ENCODE assay signal across 20 mouse cellular contexts in the genomic region with DNA sequence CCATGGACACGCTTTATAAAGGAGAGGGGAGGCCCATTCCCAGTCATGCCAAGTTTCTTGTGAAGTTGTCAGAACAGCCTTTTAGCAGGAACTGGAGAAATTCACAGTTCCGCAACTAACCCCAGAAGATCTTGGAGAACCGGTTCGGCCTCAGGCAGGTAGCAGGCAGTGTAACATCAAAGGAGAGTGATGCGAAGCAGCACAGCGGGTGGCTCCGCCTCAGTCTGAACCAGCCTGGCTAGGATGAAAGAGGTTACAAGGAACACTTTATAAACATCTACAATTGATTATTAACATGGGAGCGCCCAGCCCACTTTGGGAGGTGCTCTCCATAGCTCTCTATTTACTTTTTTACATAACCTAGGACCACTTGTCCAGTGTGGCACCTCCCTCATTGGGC. TPM values are rescaled to one million over a fixed set of nuclear protein-coding genes. Genes with fewer than 3 reads are reported as not detected.
DNase-seq lines count a peak whose midpoint lies in the region; ATAC-seq lines count a peak whose summit lies in the region.
"Had no signal": no experiment of that assay in that cellular context is flagged by ENCODE, and none has a peak within 500 bp of the region (broad histone marks: within the 10 kb centered on the region; RNA-seq: fewer than 3 reads in every experiment).

No protein-coding gene starts in this region.

- 18% methylated on average over 8 of the region's 8 CpGs for WGBS in stomach, embryonic 16.5 days

- H3K9ac ChIP-seq in stomach, embryonic 16.5 days (ENCODE audit: low read length): no peak overlapping the region
- H3K9ac ChIP-seq: embryonic facial prominence, embryonic 13.5 days; limb, embryonic 13.5 days; liver, postnatal 0 days had no signal

- peak; percentile 17 for DNase-seq in kidney, postnatal 10 days
- DNase-seq in kidney, adult 9 months: no peak
- peak; percentile 4 for DNase-seq in ovary, postnatal 36 days (ENCODE audit: low spot score)
- DNase-seq in ovary, adult 18-20 months (ENCODE audit: low spot score): no peak
- DNase-seq in forelimb bud, embryonic 11.5 days (ENCODE audit: low read depth, low spot score): peak; percentile 33
- DNase-seq in heart, adult 18-20 months: no peak
- DNase-seq: adrenal gland, postnatal 14 days; cerebellum, adult 9-10 months; heart, adult 11 months; liver, postnatal 0 days; right cerebral cortex, postnatal 25 days; thymus, postnatal 36 days had no signal

- H3K4me2 ChIP-seq in stomach, embryonic 16.5 days (ENCODE audit: low read depth, low read length): no peak overlapping the region
- H3K4me2 ChIP-seq: embryonic facial prominence, embryonic 13.5 days; limb, embryonic 13.5 days had no signal

- no peak overlapping the region for H3K4me3 ChIP-seq in stomach, embryonic 16.5 days (replicated peaks; ENCODE audit: low read length)
- H3K4me3 ChIP-seq: embryonic facial prominence, embryonic 13.5 days; limb, embryonic 13.5 days; megakaryocyte, embryonic 14.5 days had no signal

- no peaks in the 10 kb centered on the region for H3K27me3 ChIP-seq in stomach, embryonic 16.5 days (ENCODE audit: control insufficient read depth, insufficient read depth, low read length)
- H3K27me3 ChIP-seq: embryonic facial prominence, embryonic 13.5 days; limb, embryonic 13.5 days; megakaryocyte, embryonic 14.5 days; Patski had no signal

- H3K4me1 ChIP-seq in stomach, embryonic 16.5 days (ENCODE audit: control insufficient read depth, insufficient read depth, low read length): no peaks in the 10 kb centered on the region
- H3K4me1 ChIP-seq: embryonic facial prominence, embryonic 13.5 days; limb, embryonic 13.5 days; megakaryocyte, embryonic 14.5 days had no signal

- H3K9me3 ChIP-seq in stomach, embryonic 16.5 days (replicated peaks; ENCODE audit: control insufficient read depth, low read length): no peaks in the 10 kb centered on the region
- H3K9me3 ChIP-seq: embryonic facial prominence, embryonic 13.5 days; limb, embryonic 13.5 days; megakaryocyte, embryonic 14.5 days had no signal

- H3K27ac ChIP-seq in stomach, embryonic 16.5 days (ENCODE audit: low read length): peak overlapping the region; percentile 59
- H3K27ac ChIP-seq: embryonic facial prominence, embryonic 13.5 days; limb, embryonic 13.5 days had no signal

- peak; percentile 90 for ATAC-seq in stomach, embryonic 16.5 days (ENCODE audit: insufficient read depth, low FRiP score)
- no peak for ATAC-seq in erythroid progenitor cell, adult 5-6 weeks (replicated peaks; ENCODE audit: low FRiP score, poor library complexity, severe bottlenecking)
- ATAC-seq: forebrain, embryonic 14.5 days; inflammation-experienced regulatory T-cells, adult 6 months; liver, postnatal 0 days; Patski had no signal

- H3K36me3 ChIP-seq in stomach, embryonic 16.5 days (ENCODE audit: control insufficient read depth, insufficient read depth, low read length): no peaks in the 10 kb centered on the region
- H3K36me3 ChIP-seq: embryonic facial prominence, embryonic 13.5 days; limb, embryonic 13.5 days had no signal

RNA-seq across cellular contexts. Expression of gene Gad2, which starts 55.1 kb away (rescaled TPM):
- 0.06 and 0.66 TPM in 2 replicates for polyA plus RNA-seq in stomach, embryonic 16.5 days (2015; fragmentation: Nextera tagmentation; extraction: Ambion mirVana)
- not detected for total RNA-seq in heart, adult 18-20 months (2021)
- not detected in 2 replicates for total RNA-seq in erythroid progenitor cell, adult 5-6 weeks (2015; ENCODE audit: low replicate concordance)
- 0.51 TPM in 1 of 2 replicates, not detected in the other for total RNA-seq in erythroid progenitor cell, adult 5-6 weeks (2017; ENCODE audit: low replicate concordance)
- total RNA-seq: adrenal gland, postnatal 14 days had no signal
- polyA plus RNA-seq: liver, postnatal 0 days; Patski had no signal

Comparison
In these comparisons a context has a peak if more than half of its experiments do, and no peak if none do; other contexts are left out.
1. DNase-seq: peak in kidney, postnatal 10 days (single experiment), ovary, postnatal 36 days (single experiment) and forelimb bud, embryonic 11.5 days (single experiment); none in kidney, adult 9 months (single experiment), ovary, adult 18-20 months (single experiment) and heart, adult 18-20 months (0 of 2).